Mouse (Mus musculus) cerebellum, adult 2 months (tissue): ENCODE results near the gene Cplx3.

ENCODE experiments used
- CTCF ChIP-seq: fragments of 200-500 bp; IDR thresholded peaks from 2 replicates; pipeline ENCODE4 v1.5.1; 2011; ENCODE audit warnings: low read depth, mild to moderate bottlenecking, control low read depth, low read length, moderate library complexity, borderline replicate concordance; ENCODE audit not compliant: insufficient read depth
- POLR2A ChIP-seq: fragments of 200-500 bp; IDR thresholded peaks from 2 replicates; pipeline ENCODE4 v1.6.1; 2011; ENCODE audit warnings: low read length, control low read depth, borderline replicate concordance; ENCODE audit not compliant: insufficient read depth

DNA sequence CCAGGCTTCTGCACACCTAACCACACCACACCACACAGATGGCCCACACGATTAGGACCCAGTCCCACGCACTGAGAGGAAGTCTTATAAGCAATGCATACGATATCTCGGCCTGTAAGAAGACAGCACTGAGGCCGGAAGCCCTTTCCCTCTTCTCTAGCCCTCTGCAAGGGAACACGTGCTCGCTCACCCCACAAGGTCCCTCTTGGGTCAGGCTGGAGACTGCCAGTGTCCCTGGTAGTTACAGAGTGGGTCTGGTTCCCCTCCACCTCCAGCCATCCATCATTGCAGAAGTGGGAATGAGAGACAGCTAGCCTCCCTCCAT, 37.7 kb upstream of the Cplx3 start:
- no peak for TF ChIP-seq POLR2A
- no peak for TF ChIP-seq CTCF
